Mouse (Mus musculus): ENCODE data around the gene Zfp414. TPM values are rescaled to one million over a fixed set of nuclear protein-coding genes. Genes with fewer than 3 reads are reported as not detected.
A peak's percentile ranks its signal among the peaks of the same experiment; 100 is the strongest.
"Not testable (repeated sequence)": the region's sequence is repeated elsewhere in the genome, so short reads cannot be mapped to it uniquely, and the experiment has no call there.

Zfp414 gene
- polyA plus RNA-seq (2012; rRNA removed), result 57.6 and 65.0 TPM in 2 replicates

- DNase-seq (ENCODE audit: low read depth), result peak; percentile 58
Measured at GRCm38 (mm10) chr17:33628621-33629486, at the start of gene Zfp414. Zfp414 (plus strand) TSS chr17:33629090.

GRCm38 (mm10) chr17:33584061-33584460, 44.8 kb upstream of the Zfp414 start:
- no peak for DNase-seq (ENCODE audit: low read depth)

GRCm38 (mm10) chr17:33586011-33586410, 42.9 kb upstream of the Zfp414 start:
- no peak for DNase-seq (ENCODE audit: low read depth)

- DNase-seq (ENCODE audit: low read depth), result no peak
Measured at GRCm38 (mm10) chr17:33597271-33597670, 31.6 kb upstream of the Zfp414 start.

GRCm38 (mm10) chr17:33598506-33598905, 30.4 kb upstream of the Zfp414 start:
- no peak for DNase-seq (ENCODE audit: low read depth)

- DNase-seq (ENCODE audit: low read depth), result no peak
Measured at GRCm38 (mm10) chr17:33599836-33600475, 28.9 kb upstream of the Zfp414 start.

GRCm38 (mm10) chr17:33600831-33601230, 28.1 kb upstream of the Zfp414 start:
- no peak for DNase-seq (ENCODE audit: low read depth)

- no peak for DNase-seq (ENCODE audit: low read depth)
Measured at GRCm38 (mm10) chr17:33601947-33602346, 26.9 kb upstream of the Zfp414 start.

GRCm38 (mm10) chr17:33607273-33607672, 21.6 kb upstream of the Zfp414 start:
- DNase-seq (ENCODE audit: low read depth), result no peak

GRCm38 (mm10) chr17:33610548-33610947, 18.3 kb upstream of the Zfp414 start:
- no peak for DNase-seq (ENCODE audit: low read depth)

GRCm38 (mm10) chr17:33613726-33614125, 15.2 kb upstream of the Zfp414 start:
- not testable (repeated sequence) for DNase-seq (ENCODE audit: low read depth)

- DNase-seq (ENCODE audit: low read depth), result no peak
Measured at GRCm38 (mm10) chr17:33627281-33627680, 1.6 kb upstream of the Zfp414 start.

- DNase-seq (ENCODE audit: low read depth), result no peak
Measured at GRCm38 (mm10) chr17:33629487-33630125, 716 bp downstream of the Zfp414 start.

GRCm38 (mm10) chr17:33630171-33630895, 1.4 kb downstream of the Zfp414 start:
- no peak for DNase-seq (ENCODE audit: low read depth)

- DNase-seq (ENCODE audit: low read depth), result no peak
Measured at GRCm38 (mm10) chr17:33631236-33631635, 2.3 kb downstream of the Zfp414 start.

GRCm38 (mm10) chr17:33631796-33632195, 2.9 kb downstream of the Zfp414 start:
- DNase-seq (ENCODE audit: low read depth), result no peak

- DNase-seq (ENCODE audit: low read depth), result no peak
Measured at GRCm38 (mm10) chr17:33637038-33637437, 8.1 kb downstream of the Zfp414 start.

GRCm38 (mm10) chr17:33637516-33638276, 8.8 kb downstream of the Zfp414 start, which contains the start of gene Pram1:
Pram1 (plus strand) TSS chr17:33638056.
- peak; percentile 26 for DNase-seq (ENCODE audit: low read depth)

- no peak for DNase-seq (ENCODE audit: low read depth)
Measured at GRCm38 (mm10) chr17:33639743-33640142, 10.9 kb downstream of the Zfp414 start.

- no peak for DNase-seq (ENCODE audit: low read depth)
Measured at GRCm38 (mm10) chr17:33644068-33644467, 15.2 kb downstream of the Zfp414 start.

GRCm38 (mm10) chr17:33645073-33645472, 16.2 kb downstream of the Zfp414 start:
- DNase-seq (ENCODE audit: low read depth), result no peak
